Mouse (Mus musculus) brain, adult 10 weeks (tissue): ENCODE data around the gene Olfr519. TPM values are rescaled to one million over a fixed set of nuclear protein-coding genes. Genes with fewer than 3 reads are reported as not detected.

ENCODE experiments used
- polyA plus RNA-seq: library from polyadenylated mRNA; stranded (reverse); fragments of 350-450 nt; fragmentation: Illumina TruSeq; extraction: RNeasy Lipid Tissue Mini Kit (QIAGEN cat#74804); gene quantifications from one replicate; pipeline ENCODE4 v1.2.3, GENCODE M21; 2015; ENCODE audit warnings: low read depth, low replicate concordance

The Olfr519 gene
- not detected for polyA plus RNA-seq

DNA sequence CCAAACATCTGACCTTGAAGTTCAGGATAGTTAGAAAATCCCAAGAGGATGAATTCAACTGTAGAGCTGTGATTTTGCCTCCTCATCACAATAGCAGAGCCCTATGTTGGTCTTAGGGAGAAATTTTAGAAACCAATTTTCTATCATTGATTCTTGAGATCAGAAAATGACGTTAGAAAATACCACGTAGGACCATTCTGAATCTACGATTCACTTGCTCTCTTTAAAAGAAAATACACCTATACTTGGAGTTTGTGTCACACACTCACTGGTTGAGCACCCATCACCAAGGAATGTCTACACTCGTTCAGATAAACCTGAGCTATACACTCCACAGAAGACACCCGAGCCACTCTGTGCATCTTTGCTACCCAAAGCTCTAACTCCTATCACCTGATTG is at the start of gene Olfr519:
Olfr519 (minus strand) TSS at position 101 of the 400 bp plus-strand sequence.

GRCm38 (mm10) chr7:108933794-108934731 is 39.8 kb upstream of the Olfr519 start, which contains the start of gene Eif3f:
Gene Eif3f (plus strand): TSS chr7:108934417.

DNA sequence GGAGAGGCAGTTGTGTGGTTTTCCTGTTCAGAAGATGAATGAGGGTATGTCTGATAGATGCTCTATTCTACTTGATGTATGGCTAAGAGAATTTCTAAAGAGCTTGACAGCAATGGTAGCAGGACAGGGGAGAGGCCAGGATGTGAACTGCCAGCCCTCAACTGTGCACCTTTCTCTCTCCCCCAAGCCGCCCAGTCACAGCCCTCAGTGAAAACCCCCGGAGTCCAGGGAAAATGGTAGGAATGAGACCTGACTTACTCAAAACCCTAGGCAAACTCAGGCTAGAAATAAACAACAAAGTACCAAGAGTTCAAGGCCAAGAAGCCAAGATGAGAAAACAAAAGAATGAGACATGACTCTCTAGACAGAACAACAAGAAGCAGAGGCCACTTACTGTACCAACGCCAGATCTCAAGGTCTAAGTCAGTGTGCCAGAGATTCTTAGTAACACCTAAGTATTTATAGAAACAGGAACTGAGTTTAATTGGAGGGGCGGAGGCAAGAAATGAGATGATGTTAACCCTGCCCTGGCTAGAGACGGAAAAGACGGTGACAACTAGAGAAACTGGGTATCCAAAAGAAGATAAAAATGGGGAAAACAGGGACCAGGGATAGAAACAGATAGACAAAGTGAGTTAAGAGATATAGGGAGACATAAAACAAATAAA is 35.6 kb upstream of the Olfr519 start, which contains the start of gene Nlrp10:
Nlrp10 (minus strand) TSS at position 453 of the 668 bp plus-strand sequence.

GRCm38 (mm10) chr7:108884906-108885305 is 9.3 kb downstream of the Olfr519 start, which contains the start of gene Olfr518:
Gene Olfr518 (minus strand): TSS chr7:108885006.

GRCm38 (mm10) chr7:108872279-108872678 is 21.9 kb downstream of the Olfr519 start, which contains the start of gene Olfr517:
Gene Olfr517 (minus strand): TSS chr7:108872379.

DNA sequence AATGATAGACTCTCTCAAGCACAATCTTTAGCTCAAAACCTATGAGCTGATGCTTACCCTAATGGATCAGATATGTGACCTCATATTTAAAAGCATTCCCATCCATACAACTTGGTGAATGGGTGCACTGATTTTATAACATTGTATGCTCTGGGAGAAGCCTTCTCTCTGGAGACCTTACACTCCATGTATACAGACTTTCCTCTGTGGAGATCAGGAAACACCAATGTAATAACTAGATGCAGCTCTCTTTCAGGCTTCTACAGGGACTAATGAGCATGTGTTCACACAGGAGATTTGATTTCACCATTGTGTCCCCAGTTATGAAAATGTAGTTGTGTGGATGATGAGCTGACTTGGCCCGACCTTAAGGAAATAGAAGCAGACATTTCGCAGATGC is 43.8 kb downstream of the Olfr519 start, which contains the start of gene Olfr516:
Olfr516 (minus strand) TSS at position 101 of the 400 bp plus-strand sequence.

Other genes starting within 250 kb of the Olfr519 start
- not detected for gene Olfr509, start 242.5 kb downstream of the Olfr519 start, polyA plus RNA-seq
- gene Olfr510, start 228.0 kb downstream of the Olfr519 start, polyA plus RNA-seq, result not detected
- gene Olfr512, start 181.1 kb downstream of the Olfr519 start, polyA plus RNA-seq, result not detected
- gene Olfr513, start 143.4 kb downstream of the Olfr519 start, polyA plus RNA-seq, result not detected
- gene Olfr514, start 68.4 kb downstream of the Olfr519 start, polyA plus RNA-seq, result not detected
- not detected for gene Olfr516, start 43.9 kb downstream of the Olfr519 start, polyA plus RNA-seq
- gene Olfr517, start 22.0 kb downstream of the Olfr519 start, polyA plus RNA-seq, result not detected
- not detected for gene Olfr518, start 9.4 kb downstream of the Olfr519 start, polyA plus RNA-seq
- gene Nlrp10, start 35.8 kb upstream of the Olfr519 start, polyA plus RNA-seq, result not detected
- gene Eif3f, start 40.0 kb upstream of the Olfr519 start, polyA plus RNA-seq, result 91.1 TPM
- 101 TPM for gene Tub, start 55.9 kb upstream of the Olfr519 start, polyA plus RNA-seq
- gene Ric3, start 188.9 kb upstream of the Olfr519 start, polyA plus RNA-seq, result 57.3 TPM